Mouse (Mus musculus): ENCODE data around the gene Grid1. TPM values are rescaled to one million over a fixed set of nuclear protein-coding genes. Genes with fewer than 3 reads are reported as not detected.

Gene Grid1
- polyA plus RNA-seq, 1 experiment = not detected

- Histone ChIP-seq H3K27me3 (ENCODE audit: control insufficient read depth, insufficient read depth, insufficient read length) (no peaks in the 10 kb centered on the region), H3K79me2 (ENCODE audit: control insufficient read depth, insufficient read depth) (no peaks in the 10 kb centered on the region), H3K36me3 (ENCODE audit: control insufficient read depth, insufficient read depth) (no peaks in the 10 kb centered on the region), H3K4me2 (ENCODE audit: low read depth) (no peak overlapping the region), H3ac (ENCODE audit: control insufficient read depth, insufficient read length) (no peak overlapping the region), H3K4me3 (no peak overlapping the region)
- TF ChIP-seq MAX (IDR thresholded peaks at IDR 0.05; ENCODE audit: low read depth) (no peak), REST (IDR thresholded peaks at IDR 0.05; ENCODE audit: insufficient read depth, insufficient read length) (peak; percentile 96)
Observed at GRCm38 (mm10) chr14:34867266-34867665, 47.4 kb downstream of the Grid1 start.

DNA sequence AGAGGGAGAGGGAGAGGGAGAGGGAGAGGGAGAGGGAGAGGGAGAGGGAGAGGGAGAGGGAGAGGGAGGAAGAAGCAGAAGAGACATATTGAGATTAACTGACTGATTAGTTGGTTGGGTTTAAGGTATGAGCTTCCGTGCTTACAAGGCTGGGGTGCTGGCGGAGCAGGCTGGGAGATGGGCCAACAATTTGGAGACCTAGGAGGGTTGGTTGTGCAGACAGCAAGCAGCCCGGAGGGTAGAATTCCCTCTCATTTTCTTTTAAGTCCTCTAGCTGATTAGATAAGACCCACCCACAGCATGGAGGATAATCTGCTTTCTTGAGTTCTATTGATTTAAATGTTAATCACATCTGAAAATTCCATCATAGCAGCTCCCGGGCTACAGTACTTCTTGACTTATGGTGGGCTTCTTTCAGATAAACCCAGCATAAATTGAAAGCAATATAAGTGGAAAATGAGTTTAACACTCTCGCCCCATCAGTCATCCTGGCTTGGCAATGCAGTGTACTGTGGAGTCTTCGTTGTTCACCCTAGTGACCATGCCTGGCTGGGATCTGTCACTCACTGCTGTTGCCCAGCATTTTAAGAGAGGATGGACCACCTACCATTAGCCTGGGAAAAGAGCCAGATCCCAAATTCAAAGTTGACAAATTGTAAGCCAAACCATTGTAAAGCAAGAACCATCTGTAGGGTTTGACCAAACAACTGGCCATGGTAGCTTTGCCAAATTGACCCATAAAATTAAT lies 48.8 kb downstream of the Grid1 start:
- H3K79me2 ChIP-seq (ENCODE audit: control insufficient read depth, insufficient read depth) = no peaks in the 10 kb centered on the region
- no peaks in the 10 kb centered on the region for H3K36me3 ChIP-seq (ENCODE audit: control insufficient read depth, insufficient read depth)
- H3K4me3 ChIP-seq = no peak overlapping the region
- H3K4me2 ChIP-seq (ENCODE audit: low read depth) = no peak overlapping the region
- H3K27me3 ChIP-seq (ENCODE audit: control insufficient read depth, insufficient read depth, insufficient read length) = no peaks in the 10 kb centered on the region
- no peak overlapping the region for H3ac ChIP-seq (ENCODE audit: control insufficient read depth, insufficient read length)
- TF ChIP-seq POLR2AphosphoS2 (IDR thresholded peaks at IDR 0.05; ENCODE audit: insufficient read length, low read depth) (no peak), SRF (IDR thresholded peaks at IDR 0.05; ENCODE audit: control insufficient read depth, insufficient read length, low read depth) (no peak), MYOG (IDR thresholded peaks at IDR 0.05; ENCODE audit: control insufficient read depth in 1 of 3, insufficient read depth in 1 of 3, insufficient read length in 2 of 3, low read depth in 2 of 3) (no peak), MAX (IDR thresholded peaks at IDR 0.05; ENCODE audit: low read depth) (no peak), REST (IDR thresholded peaks at IDR 0.05; ENCODE audit: insufficient read depth, insufficient read length) (no peak), E2F4 (IDR thresholded peaks at IDR 0.05; ENCODE audit: insufficient read depth) (no peak), POLR2A (IDR thresholded peaks at IDR 0.05; ENCODE audit: insufficient read length, low read depth) (no peak), CEBPB (IDR thresholded peaks at IDR 0.05; ENCODE audit: insufficient read depth, poor library complexity, severe bottlenecking) (no peak), MYOD1 (IDR thresholded peaks at IDR 0.05; ENCODE audit: control insufficient read depth in 1 of 3, insufficient read length in 2 of 3, low read depth in 2 of 3) (no peak), TCF12 (IDR thresholded peaks at IDR 0.05; ENCODE audit: insufficient read depth, poor library complexity, severe bottlenecking) (no peak), TCF3 (IDR thresholded peaks at IDR 0.05; ENCODE audit: insufficient read length, low read depth) (no peak), USF1 (IDR thresholded peaks at IDR 0.05; ENCODE audit: low read depth) (no peak)

DNA sequence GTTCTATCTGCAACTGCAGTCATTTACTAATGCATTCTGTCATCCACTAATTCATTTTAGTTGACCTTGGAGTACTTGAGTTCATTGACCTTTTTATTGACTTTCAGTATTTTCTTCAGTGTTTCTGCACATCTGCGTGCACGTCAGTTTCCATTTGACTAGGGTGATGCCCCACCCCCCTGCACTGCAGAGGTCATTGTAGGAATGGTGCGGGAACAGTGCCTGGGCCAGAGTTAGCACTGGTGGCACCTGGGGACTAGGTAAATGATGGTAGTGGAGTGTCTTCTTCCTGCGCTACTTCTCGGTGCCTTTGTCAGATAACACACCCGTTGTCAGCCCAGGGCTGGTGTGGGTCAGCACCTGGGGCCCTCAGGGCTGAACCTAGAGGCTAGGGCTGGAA lies 60.1 kb downstream of the Grid1 start:
- Histone ChIP-seq H3ac (ENCODE audit: control insufficient read depth, insufficient read length) (no peak overlapping the region), H3K4me3 (no peak overlapping the region), H3K79me2 (ENCODE audit: control insufficient read depth, insufficient read depth) (no peaks in the 10 kb centered on the region), H3K4me2 (ENCODE audit: low read depth) (no peak overlapping the region), H3K36me3 (ENCODE audit: control insufficient read depth, insufficient read depth) (no peaks in the 10 kb centered on the region), H3K27me3 (ENCODE audit: control insufficient read depth, insufficient read depth, insufficient read length) (peaks cover 8% of the 10 kb centered on the region)
- TF ChIP-seq POLR2A (IDR thresholded peaks at IDR 0.05; ENCODE audit: insufficient read length, low read depth) (no peak), E2F4 (IDR thresholded peaks at IDR 0.05; ENCODE audit: insufficient read depth) (no peak), USF1 (IDR thresholded peaks at IDR 0.05; ENCODE audit: low read depth) (no peak), MYOD1 (IDR thresholded peaks at IDR 0.05; ENCODE audit: control insufficient read depth in 1 of 3, insufficient read length in 2 of 3, low read depth in 2 of 3) (no peak), MAX (IDR thresholded peaks at IDR 0.05; ENCODE audit: low read depth) (no peak), MYOG (IDR thresholded peaks at IDR 0.05; ENCODE audit: control insufficient read depth in 1 of 3, insufficient read depth in 1 of 3, insufficient read length in 2 of 3, low read depth in 2 of 3) (no peak), TCF3 (IDR thresholded peaks at IDR 0.05; ENCODE audit: insufficient read length, low read depth) (no peak), SRF (IDR thresholded peaks at IDR 0.05; ENCODE audit: control insufficient read depth, insufficient read length, low read depth) (no peak), REST (IDR thresholded peaks at IDR 0.05; ENCODE audit: insufficient read depth, insufficient read length) (no peak), CEBPB (IDR thresholded peaks at IDR 0.05; ENCODE audit: insufficient read depth, poor library complexity, severe bottlenecking) (no peak), TCF12 (IDR thresholded peaks at IDR 0.05; ENCODE audit: insufficient read depth, poor library complexity, severe bottlenecking) (no peak)

DNA sequence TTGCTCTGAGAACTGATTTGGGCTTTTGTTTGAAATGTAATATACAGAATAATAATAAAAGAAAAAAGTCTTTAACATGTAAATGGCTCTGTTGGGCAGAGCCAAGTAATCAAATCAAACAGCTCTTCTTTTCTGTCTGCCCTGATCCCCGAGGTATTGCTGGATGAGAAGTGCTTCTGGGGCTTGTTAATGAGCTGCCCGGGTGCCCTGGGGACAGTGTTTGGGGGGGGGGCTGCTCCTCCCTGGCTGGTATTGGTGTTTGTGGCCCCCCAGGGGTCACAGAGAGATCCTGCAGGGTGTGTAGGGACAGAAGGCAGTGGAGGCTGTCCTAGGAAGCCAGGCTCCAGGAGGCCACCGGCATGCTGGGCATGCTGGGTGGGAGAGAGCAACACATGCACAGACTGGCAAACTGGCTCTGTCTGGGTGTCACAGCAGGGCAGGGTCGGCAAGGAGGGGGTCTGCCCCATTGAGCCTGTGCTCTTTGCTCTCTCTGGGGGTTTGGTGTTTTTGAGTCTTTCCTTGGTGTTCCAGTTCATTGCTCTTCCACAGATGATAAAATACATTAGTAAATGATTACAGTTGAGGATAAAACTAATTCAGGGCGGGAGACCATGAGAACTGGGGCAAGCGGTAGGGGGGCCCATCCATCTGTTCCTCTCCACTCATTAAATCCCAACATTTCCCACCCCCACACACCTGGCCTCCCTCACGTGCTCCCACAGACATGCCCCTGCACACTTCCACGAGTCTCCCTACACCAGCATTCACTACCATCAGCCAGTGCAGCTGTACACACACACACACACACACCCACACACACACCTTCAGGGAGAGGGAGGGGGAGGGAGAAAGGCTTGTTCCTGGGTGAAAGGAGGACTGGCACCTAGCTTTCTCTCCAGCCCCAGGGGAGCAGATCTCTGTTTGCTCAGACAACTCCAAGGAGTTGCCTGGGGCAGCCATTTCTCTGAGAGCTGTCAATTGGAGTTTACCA lies 60.8 kb downstream of the Grid1 start:
- Histone ChIP-seq H3ac (ENCODE audit: control insufficient read depth, insufficient read length) (no peak overlapping the region), H3K36me3 (ENCODE audit: control insufficient read depth, insufficient read depth) (no peaks in the 10 kb centered on the region), H3K79me2 (ENCODE audit: control insufficient read depth, insufficient read depth) (no peaks in the 10 kb centered on the region), H3K4me3 (no peak overlapping the region), H3K27me3 (ENCODE audit: control insufficient read depth, insufficient read depth, insufficient read length) (peaks cover 8% of the 10 kb centered on the region), H3K4me2 (ENCODE audit: low read depth) (no peak overlapping the region)
- TF ChIP-seq REST (IDR thresholded peaks at IDR 0.05; ENCODE audit: insufficient read depth, insufficient read length) (no peak), USF1 (IDR thresholded peaks at IDR 0.05; ENCODE audit: low read depth) (no peak), TCF3 (IDR thresholded peaks at IDR 0.05; ENCODE audit: insufficient read length, low read depth) (no peak), POLR2AphosphoS2 (IDR thresholded peaks at IDR 0.05; ENCODE audit: insufficient read length, low read depth) (no peak), TCF12 (IDR thresholded peaks at IDR 0.05; ENCODE audit: insufficient read depth, poor library complexity, severe bottlenecking) (no peak), MYOD1 (IDR thresholded peaks at IDR 0.05; ENCODE audit: control insufficient read depth in 1 of 3, insufficient read length in 2 of 3, low read depth in 2 of 3) (no peak), CEBPB (IDR thresholded peaks at IDR 0.05; ENCODE audit: insufficient read depth, poor library complexity, severe bottlenecking) (no peak)

Measured in myocyte (in vitro differentiated cells).